Mouse (Mus musculus) adrenal gland, postnatal 4 days (tissue): ENCODE results near the gene Atp2a3. TPM values are rescaled to one million over a fixed set of nuclear protein-coding genes. Genes with fewer than 3 reads are reported as not detected.
A peak's percentile ranks its signal among the peaks of the same experiment; 100 is the strongest.

Experiments used
- DNase-seq, 2 experiments: peaks; one replicate each; pipeline ENCODE4 v3.0.0; 2021 to 2022; ENCODE audit warnings: low spot score in 2 of 2, mixed read lengths in 2 of 2
- microRNA-seq: library from miRNA; unstranded; fragments of <30 nt; microRNA quantifications from one replicate; pipeline ENCODE4 v1.2.0, GENCODE M21; 2021
- total RNA-seq, 2 experiments: library from RNA; stranded (reverse); gene quantifications; 2 replicates each; pipeline ENCODE4 v1.2.3; 2021

Gene Atp2a3
- total RNA-seq, 2 experiments from 2014 or later = 16.6 to 18.3 TPM

GRCm38 (mm10) chr11:73031536-73031935 lies 70.6 kb downstream of the Atp2a3 start:
- no peak for DNase-seq

GRCm38 (mm10) chr11:73036077-73036476 lies 75.1 kb downstream of the Atp2a3 start:
- DNase-seq = no peak

- no peak for DNase-seq
Observed at GRCm38 (mm10) chr11:73036889-73037288, 75.9 kb downstream of the Atp2a3 start.

GRCm38 (mm10) chr11:73037691-73038090 lies 76.7 kb downstream of the Atp2a3 start:
- DNase-seq = no peak

- DNase-seq = peak in 1 of 2 experiments; percentile 41
Observed at GRCm38 (mm10) chr11:73039102-73039799, 78.3 kb downstream of the Atp2a3 start.

Small RNA genes lying within 50 kb of the gene (microRNA-seq; reads per million reads assigned to microRNA genes)
- not detected for gene Gm44467

Other genes with a start within 250 kb of the Atp2a3 start
- 10 to 100 TPM; 12.5 to 13.6 TPM for gene Cyb5d2, start 165.0 kb upstream of the Atp2a3 start, total RNA-seq
- 10 to 100 TPM; 38.6 to 41.7 TPM for gene Zzef1, start 164.9 kb upstream of the Atp2a3 start, total RNA-seq
- gene P2rx1, start 37.9 kb downstream of the Atp2a3 start, total RNA-seq = 1 to 10 TPM; 1.3 to 3.2 TPM
- 1 to 10 TPM; 2.5 to 2.6 TPM for gene Camkk1, start 57.8 kb downstream of the Atp2a3 start, total RNA-seq
- gene Ncbp3, start 86.6 kb downstream of the Atp2a3 start, total RNA-seq = 10 to 100 TPM; 15.2 to 17.2 TPM
- under 1 TPM; 0.42 to 0.45 TPM for gene Itgae, start 129.4 kb downstream of the Atp2a3 start, total RNA-seq
- 1 to 10 TPM; 4.6 to 5.9 TPM for gene Haspin, start 177.1 kb downstream of the Atp2a3 start, total RNA-seq
- 1 to 10 TPM; 1.8 to 2.7 TPM for gene P2rx5, start 199.3 kb downstream of the Atp2a3 start, total RNA-seq
- 10 to 100 TPM; 60.5 to 72.1 TPM for gene Emc6, start 215.9 kb downstream of the Atp2a3 start, total RNA-seq
- 10 to 100 TPM; 74.0 to 82.4 TPM for gene Tax1bp3, start 215.9 kb downstream of the Atp2a3 start, total RNA-seq
- gene Ctns, start 237.9 kb downstream of the Atp2a3 start, total RNA-seq = 10 to 100 TPM; 19.1 to 19.4 TPM
- gene Shpk, start 238.3 kb downstream of the Atp2a3 start, total RNA-seq = 1 to 10 TPM; 6.8 to 9.0 TPM